Mouse (Mus musculus) gastrocnemius, adult 2 months (tissue): ENCODE results near the gene Aim2. TPM values are rescaled to one million over a fixed set of nuclear protein-coding genes. Genes with fewer than 3 reads are reported as not detected.
A peak's percentile ranks its signal among the peaks of the same experiment; 100 is the strongest.

Source experiments
- DNase-seq: peaks from one replicate; pipeline ENCODE4 v3.0.0; 2022
- H3K27ac ChIP-seq: fragments of 200-600 bp; 2 replicates; pipeline ENCODE4 v1.8.1; 2022; ENCODE audit warnings: mild to moderate bottlenecking
- H3K4me3 ChIP-seq: fragments of 200-600 bp; 2 replicates; pipeline ENCODE4 v1.8.1; 2022; ENCODE audit warnings: mild to moderate bottlenecking, moderate library complexity
- CTCF ChIP-seq: fragments of 200-600 bp; IDR thresholded peaks from 2 replicates; pipeline ENCODE4 v1.8.1; 2022; ENCODE audit warnings: antibody characterized with exemption, mild to moderate bottlenecking, moderate library complexity
- intact Hi-C: fragments of 180-260 bp; cut with DNase I; formaldehyde crosslinking; loops from one replicate; pipeline ENCODE4 v1.15.1; 2025
- total RNA-seq, 2 experiments: library from RNA; stranded (reverse); gene quantifications; 2 replicates each; pipeline ENCODE4 v1.2.3; 2021

The Aim2 gene
- total RNA-seq, 2 experiments from 2014 or later, result 0.11 to 0.28 TPM

DNA sequence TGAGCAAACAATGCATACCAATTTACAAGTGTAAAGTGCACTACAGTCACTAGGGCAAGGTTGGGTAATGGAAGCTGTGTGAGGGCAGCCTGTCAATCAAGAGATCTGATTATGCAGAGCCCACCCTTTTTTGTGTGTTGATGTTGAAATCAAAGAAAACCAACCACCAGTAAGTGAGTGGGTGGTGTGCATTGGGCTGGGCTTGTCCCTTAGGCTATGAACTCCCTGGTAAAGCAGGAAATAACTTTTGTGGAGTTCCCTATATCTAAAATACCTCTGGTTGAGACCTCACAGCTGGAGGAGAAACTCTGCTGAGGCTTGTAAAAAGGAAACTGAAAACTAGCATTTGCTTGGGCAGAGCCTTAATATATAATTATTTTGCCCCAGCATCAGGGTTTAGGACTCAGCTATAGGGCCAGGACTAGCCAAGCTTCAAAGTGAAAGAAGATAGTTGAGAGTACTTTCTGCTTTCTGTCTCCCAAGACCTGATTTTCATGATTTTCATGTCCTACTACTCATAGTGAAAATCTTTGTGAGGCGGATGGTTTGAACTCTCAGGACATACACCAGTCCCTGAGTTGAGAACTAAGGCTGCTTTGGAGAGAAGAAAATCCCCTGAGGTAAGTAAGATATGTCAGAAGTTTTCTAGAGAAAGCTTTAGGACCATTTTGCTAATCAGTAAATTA is 68.4 kb downstream of the Aim2 start:
- Histone ChIP-seq H3K4me3 (no peak overlapping the region), H3K27ac (no peak overlapping the region)
- intact Hi-C loops, result no loop called here
- DNase-seq, result no peak
- no peak for TF ChIP-seq CTCF

DNA sequence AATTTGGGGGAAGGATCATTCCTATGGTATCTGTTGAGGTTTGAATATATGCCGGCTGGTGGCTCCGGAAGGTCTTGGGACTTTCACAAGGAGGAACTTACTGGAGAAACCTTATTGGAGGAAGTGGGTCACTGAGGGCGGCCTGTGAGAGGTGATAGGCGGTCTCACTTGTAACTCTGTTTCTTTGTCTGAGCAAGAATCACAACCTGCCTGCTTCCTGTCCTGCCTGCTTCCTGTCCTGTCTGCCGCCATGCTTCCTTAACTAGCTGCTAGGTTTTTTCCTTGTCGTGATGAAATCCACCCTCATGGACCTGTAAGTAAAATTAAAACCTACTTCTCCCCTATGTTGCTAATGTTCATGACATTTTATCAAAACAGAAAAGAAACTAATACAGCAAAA is 69.7 kb downstream of the Aim2 start:
- peak overlapping the region; percentile 13; the same call in 1 of the 2 replicates for H3K4me3 ChIP-seq
- intact Hi-C loops, result no loop called here
- H3K27ac ChIP-seq, result no peak overlapping the region
- TF ChIP-seq CTCF, result no peak
- peak; percentile 25 for DNase-seq

- no peak for DNase-seq
- intact Hi-C loops, result no loop called here
- no peak overlapping the region for H3K4me3 ChIP-seq
- no peak for TF ChIP-seq CTCF
- no peak overlapping the region for H3K27ac ChIP-seq
Measured at GRCm38 (mm10) chr1:173426345-173426744, 75.7 kb downstream of the Aim2 start.

- intact Hi-C loops, result no loop called here
- Histone ChIP-seq H3K4me3 (no peak overlapping the region), H3K27ac (no peak overlapping the region)
- no peak for DNase-seq
- no peak for TF ChIP-seq CTCF
Measured at GRCm38 (mm10) chr1:173427385-173427784, 76.7 kb downstream of the Aim2 start.

- no peak for DNase-seq
- no peak overlapping the region for H3K4me3 ChIP-seq
- intact Hi-C loops, result no loop called here
- no peak overlapping the region for H3K27ac ChIP-seq
- no peak for TF ChIP-seq CTCF
Measured at GRCm38 (mm10) chr1:173429995-173430699, 79.5 kb downstream of the Aim2 start.

DNA sequence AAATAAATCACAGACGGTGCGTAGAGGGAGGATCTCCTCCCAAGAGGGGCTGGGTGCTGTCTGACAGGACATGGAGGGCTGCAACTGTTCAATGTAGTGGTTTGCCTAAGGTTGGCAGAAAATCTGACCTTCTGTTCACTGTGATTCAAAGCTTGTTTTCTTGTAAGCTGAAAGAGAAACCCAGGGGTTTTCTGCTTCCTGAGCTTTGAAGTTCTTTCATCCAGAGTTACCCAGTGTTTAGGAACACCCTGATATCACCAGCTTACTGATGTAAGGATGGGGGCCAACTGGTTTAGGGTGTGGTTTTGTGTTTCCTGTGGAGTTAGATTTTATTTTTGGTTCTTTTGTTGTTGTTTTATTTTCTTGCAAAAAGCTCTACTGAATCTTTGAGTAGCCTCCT is 81.7 kb downstream of the Aim2 start:
- no peak for DNase-seq
- H3K4me3 ChIP-seq, result no peak overlapping the region
- H3K27ac ChIP-seq, result no peak overlapping the region
- intact Hi-C loops, result no loop called here
- no peak for TF ChIP-seq CTCF

- no peak for TF ChIP-seq CTCF
- Histone ChIP-seq H3K4me3 (no peak overlapping the region), H3K27ac (no peak overlapping the region)
- intact Hi-C loops, result no loop called here
- no peak for DNase-seq
Measured at GRCm38 (mm10) chr1:173437161-173437953, 86.7 kb downstream of the Aim2 start.

- Histone ChIP-seq H3K4me3 (no peak overlapping the region), H3K27ac (no peak overlapping the region)
- intact Hi-C loops, result no loop called here
- no peak for DNase-seq
- no peak for TF ChIP-seq CTCF
Measured at GRCm38 (mm10) chr1:173440681-173441080, 90.0 kb downstream of the Aim2 start.

DNA sequence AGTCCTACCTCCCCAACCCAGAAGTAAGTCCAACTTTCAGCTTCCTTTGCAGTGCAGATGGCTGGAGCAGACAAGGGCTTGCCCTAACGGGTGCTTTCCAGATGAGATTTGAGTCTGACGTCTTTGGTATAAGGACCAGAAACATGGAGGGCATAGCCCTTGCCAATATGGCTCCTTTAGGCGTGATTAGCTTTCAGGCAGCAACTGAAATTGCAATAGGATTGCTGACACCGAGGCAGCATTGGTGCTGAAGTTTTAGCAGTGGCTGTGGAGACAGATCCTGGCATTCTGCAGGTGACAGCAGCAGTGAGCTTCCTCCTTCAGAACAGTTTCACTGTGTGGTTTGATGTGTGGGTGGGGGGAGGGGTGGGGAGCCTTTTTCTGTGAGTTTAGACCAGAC is 90.5 kb downstream of the Aim2 start:
- TF ChIP-seq CTCF, result no peak
- Histone ChIP-seq H3K4me3 (no peak overlapping the region), H3K27ac (no peak overlapping the region)
- intact Hi-C loops, result no loop called here
- DNase-seq, result no peak

- Histone ChIP-seq H3K27ac (no peak overlapping the region), H3K4me3 (no peak overlapping the region)
- intact Hi-C loops, result no loop called here
- TF ChIP-seq CTCF, result no peak
- DNase-seq, result no peak
Measured at GRCm38 (mm10) chr1:173443061-173443460, 92.4 kb downstream of the Aim2 start.

DNA sequence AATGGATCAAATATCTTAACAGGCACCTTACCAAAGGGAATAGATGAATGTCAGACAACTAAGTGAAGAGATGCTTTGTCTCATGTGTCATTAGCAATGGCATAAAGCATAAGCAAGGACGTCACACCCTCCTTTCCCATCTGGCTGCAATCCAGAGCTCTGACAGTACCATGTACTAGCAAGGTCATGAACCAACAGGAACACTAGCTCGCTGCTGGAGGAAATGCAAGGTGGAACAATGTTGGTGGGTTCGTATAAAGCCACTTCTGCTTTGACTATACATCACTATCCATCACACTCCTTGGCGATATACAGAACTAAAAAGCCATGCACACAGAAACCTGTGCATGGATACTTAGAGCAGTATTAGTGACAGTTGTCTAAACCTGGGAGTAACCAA is 96.4 kb downstream of the Aim2 start:
- intact Hi-C loops, result no loop called here
- Histone ChIP-seq H3K27ac (no peak overlapping the region), H3K4me3 (no peak overlapping the region)
- TF ChIP-seq CTCF, result no peak
- DNase-seq, result no peak

GRCm38 (mm10) chr1:173450621-173451020 is 99.9 kb downstream of the Aim2 start:
- no peak for DNase-seq
- Histone ChIP-seq H3K4me3 (no peak overlapping the region), H3K27ac (no peak overlapping the region)
- no peak for TF ChIP-seq CTCF
- intact Hi-C loops, result no loop called here

- H3K27ac ChIP-seq, result no peak overlapping the region
- no peak overlapping the region for H3K4me3 ChIP-seq
- no peak for DNase-seq
- intact Hi-C loops, result no loop called here
- TF ChIP-seq CTCF, result no peak
Measured at GRCm38 (mm10) chr1:173451665-173452064, 101.0 kb downstream of the Aim2 start.
